Mouse (Mus musculus) hindbrain, embryonic 16.5 days (tissue): ENCODE measurements at regions not wholly inside any gene's neighbourhood (a gene's known extent, or its start where the extent isn't known, plus 50 kb on each side); places are given as distances from the start of the nearest gene placed in this dataset.

Experiments
- ATAC-seq: fragments of 200-750 bp; cut with Nextera tagmentation; 2 replicates; pipeline ENCODE4 v1.8.0; 2017; ENCODE audit warnings: moderate TSS enrichment, moderate library complexity
- H3K27ac ChIP-seq: fragments of 300-500 bp; sonication (generic); 2 replicates; pipeline ENCODE4 v1.5.1; 2014; ENCODE audit warnings: low read depth, mild to moderate bottlenecking, control low read depth, low read length, moderate library complexity
- H3K27me3 ChIP-seq: fragments of 300-500 bp; sonication (generic); replicated peaks from 2 replicates; pipeline ENCODE4 v1.6.1; 2014; ENCODE audit warnings: low read length; ENCODE audit not compliant: control insufficient read depth, insufficient read depth
- H3K36me3 ChIP-seq: fragments of 300-500 bp; sonication (generic); 2 replicates; pipeline ENCODE4 v1.6.1; 2014; ENCODE audit warnings: mild to moderate bottlenecking, low read length, moderate library complexity, mixed read lengths; ENCODE audit not compliant: control insufficient read depth, insufficient read depth
- H3K4me1 ChIP-seq: fragments of 300-500 bp; sonication (generic); 2 replicates; pipeline ENCODE4 v1.6.1; 2014; ENCODE audit warnings: low read depth, low read length; ENCODE audit not compliant: control insufficient read depth, insufficient read depth
- H3K4me2 ChIP-seq: fragments of 300-500 bp; sonication (generic); 2 replicates; pipeline ENCODE4 v1.6.1; 2014; ENCODE audit warnings: mild to moderate bottlenecking, low read length, control low read depth, moderate library complexity
- H3K4me3 ChIP-seq: fragments of 300-500 bp; sonication (generic); 2 replicates; pipeline ENCODE4 v1.5.1; 2014; ENCODE audit warnings: mild to moderate bottlenecking, low read length, control low read depth, moderate library complexity
- H3K9ac ChIP-seq: fragments of 300-500 bp; sonication (generic); 2 replicates; pipeline ENCODE4 v1.6.1; 2014; ENCODE audit warnings: low read depth, mild to moderate bottlenecking, control low read depth, low read length, moderate library complexity
- H3K9me3 ChIP-seq: fragments of 300-500 bp; sonication (generic); 2 replicates; pipeline ENCODE4 v1.6.1; 2014; ENCODE audit warnings: mild to moderate bottlenecking, low read length, moderate library complexity; ENCODE audit not compliant: control insufficient read depth
- WGBS: fragments of 180-500 bp; shearing (Covaris S2); extraction: QIAGEN DNeasy Blood & Tissue Kit; methylation state at CpG from one replicate; pipeline ENCODE4 v1.1.7; 2014; 5-methylcytosine and 5-hydroxymethylcytosine counted together

DNA sequence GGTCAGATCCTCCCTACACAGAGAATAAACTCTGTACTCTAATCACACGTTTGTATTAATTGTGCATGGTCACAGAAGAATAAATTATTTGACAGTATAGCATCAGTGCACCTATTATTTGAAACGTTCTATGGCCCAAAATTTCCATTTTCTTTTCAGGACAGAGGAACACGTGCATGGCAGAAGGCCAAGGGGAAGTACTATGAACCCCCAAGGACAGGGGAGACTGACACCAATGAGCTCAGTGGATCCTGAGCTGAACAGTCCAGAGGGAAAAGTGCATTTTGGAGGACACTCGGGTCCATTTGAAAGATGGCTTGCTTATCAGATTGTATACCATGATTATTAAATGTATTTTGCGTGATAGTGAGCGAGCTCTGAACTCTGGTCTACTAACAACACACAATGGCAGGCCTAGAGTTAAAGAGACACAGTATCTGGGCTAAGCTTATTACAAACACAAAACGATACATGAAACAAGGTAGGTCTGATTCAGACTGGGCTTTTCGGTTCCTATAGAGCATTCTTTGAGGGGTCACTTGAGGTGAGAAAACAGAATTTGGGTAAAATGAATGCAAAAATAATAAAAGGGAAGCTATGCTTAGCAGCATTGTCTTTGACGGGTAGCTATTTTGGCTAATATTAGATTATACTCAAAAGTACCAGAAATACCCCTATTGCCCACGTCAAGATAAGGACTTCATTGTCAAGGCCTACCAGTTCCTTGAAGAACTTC, 1431.7 kb downstream of the Slc22a22 start:
- H3K4me2 ChIP-seq = no peak overlapping the region
- H3K4me1 ChIP-seq = no peaks in the 10 kb centered on the region
- H3K9ac ChIP-seq = no peak overlapping the region
- WGBS = 85% methylated on average over 10 of the region's 10 CpGs
- no peaks in the 10 kb centered on the region for H3K27me3 ChIP-seq
- no peak overlapping the region for H3K4me3 ChIP-seq
- H3K36me3 ChIP-seq = no peaks in the 10 kb centered on the region
- H3K9me3 ChIP-seq = no peaks in the 10 kb centered on the region
- H3K27ac ChIP-seq = no peak overlapping the region
- ATAC-seq = no peak

DNA sequence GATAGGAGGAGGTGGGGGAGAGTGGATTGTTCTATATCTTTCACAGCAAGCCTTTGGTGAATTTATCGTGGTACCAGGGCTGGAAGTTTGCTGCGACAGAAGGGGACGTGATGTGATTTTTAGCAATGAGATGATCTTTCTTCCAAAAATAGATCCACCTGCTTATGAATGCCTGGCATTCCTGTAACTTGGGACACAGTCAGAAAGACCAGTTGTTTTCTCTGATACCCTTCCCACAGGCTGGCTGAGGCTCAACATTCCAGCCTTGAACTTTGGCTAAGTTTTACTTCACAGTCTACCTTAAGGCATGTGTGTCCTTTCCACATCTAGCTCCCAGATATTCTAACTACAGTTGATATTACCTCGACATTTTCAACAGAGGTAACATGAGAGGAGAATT, 1434.1 kb downstream of the Slc22a22 start:
- Histone ChIP-seq H3K4me1 (no peaks in the 10 kb centered on the region), H3K27ac (no peak overlapping the region), H3K9ac (no peak overlapping the region), H3K36me3 (no peaks in the 10 kb centered on the region), H3K4me3 (no peak overlapping the region), H3K27me3 (no peaks in the 10 kb centered on the region), H3K4me2 (no peak overlapping the region), H3K9me3 (no peaks in the 10 kb centered on the region)
- WGBS = 81% methylated on average over 4 of the region's 4 CpGs
- ATAC-seq = no peak

DNA sequence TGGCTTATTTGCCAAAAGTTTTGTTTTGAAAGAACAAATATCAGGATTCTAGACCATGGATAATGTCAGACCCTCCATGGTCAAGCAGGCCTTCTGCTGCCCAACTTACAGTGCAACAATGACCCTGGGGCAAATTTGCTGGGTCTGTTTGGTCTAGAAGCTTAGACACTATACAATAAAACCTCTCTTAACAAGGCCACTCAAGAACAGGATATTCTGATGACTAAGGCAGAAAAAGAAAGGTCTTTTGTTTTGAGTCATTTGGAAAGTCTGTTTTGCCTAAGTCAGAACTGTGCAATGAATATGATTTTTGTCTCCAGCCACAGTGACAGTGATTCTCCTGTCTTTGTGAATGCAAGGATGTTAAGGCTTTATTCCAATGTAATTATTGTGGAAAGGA, 1435.0 kb downstream of the Slc22a22 start:
- H3K27ac ChIP-seq = no peak overlapping the region
- H3K4me3 ChIP-seq = no peak overlapping the region
- no peak overlapping the region for H3K4me2 ChIP-seq
- H3K9ac ChIP-seq = no peak overlapping the region
- H3K27me3 ChIP-seq = no peaks in the 10 kb centered on the region
- no peak for ATAC-seq
- no peaks in the 10 kb centered on the region for H3K9me3 ChIP-seq
- no peaks in the 10 kb centered on the region for H3K36me3 ChIP-seq
- no peaks in the 10 kb centered on the region for H3K4me1 ChIP-seq

DNA sequence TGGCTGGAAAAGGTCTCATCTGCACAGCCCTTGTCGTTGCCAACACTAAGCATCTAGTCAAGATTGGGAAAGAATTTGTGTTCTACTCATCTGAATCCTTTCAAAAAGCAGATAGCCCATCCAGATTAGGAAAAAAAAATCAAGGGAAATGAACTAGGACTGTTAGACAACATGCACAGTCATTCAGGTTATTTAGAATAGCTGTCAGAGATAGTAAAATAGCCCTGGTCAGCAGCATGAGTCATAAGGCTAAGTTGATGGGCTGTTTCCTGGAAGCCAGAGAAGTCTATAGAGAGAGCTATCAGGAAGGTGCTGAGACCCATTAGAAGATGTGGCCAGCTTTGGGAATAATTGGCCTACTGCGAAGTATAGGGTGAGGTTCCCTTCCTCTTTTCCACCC, 1447.4 kb downstream of the Slc22a22 start:
- H3K9ac ChIP-seq = no peak overlapping the region
- no peak overlapping the region for H3K4me3 ChIP-seq
- no peak for ATAC-seq
- H3K36me3 ChIP-seq = no peaks in the 10 kb centered on the region
- H3K27ac ChIP-seq = no peak overlapping the region
- WGBS = 92% methylated on average over 2 of the region's 2 CpGs
- no peaks in the 10 kb centered on the region for H3K27me3 ChIP-seq
- peaks cover 2% of the 10 kb centered on the region; the same call in 1 of the 2 replicates for H3K9me3 ChIP-seq
- no peak overlapping the region for H3K4me2 ChIP-seq
- no peaks in the 10 kb centered on the region for H3K4me1 ChIP-seq

DNA sequence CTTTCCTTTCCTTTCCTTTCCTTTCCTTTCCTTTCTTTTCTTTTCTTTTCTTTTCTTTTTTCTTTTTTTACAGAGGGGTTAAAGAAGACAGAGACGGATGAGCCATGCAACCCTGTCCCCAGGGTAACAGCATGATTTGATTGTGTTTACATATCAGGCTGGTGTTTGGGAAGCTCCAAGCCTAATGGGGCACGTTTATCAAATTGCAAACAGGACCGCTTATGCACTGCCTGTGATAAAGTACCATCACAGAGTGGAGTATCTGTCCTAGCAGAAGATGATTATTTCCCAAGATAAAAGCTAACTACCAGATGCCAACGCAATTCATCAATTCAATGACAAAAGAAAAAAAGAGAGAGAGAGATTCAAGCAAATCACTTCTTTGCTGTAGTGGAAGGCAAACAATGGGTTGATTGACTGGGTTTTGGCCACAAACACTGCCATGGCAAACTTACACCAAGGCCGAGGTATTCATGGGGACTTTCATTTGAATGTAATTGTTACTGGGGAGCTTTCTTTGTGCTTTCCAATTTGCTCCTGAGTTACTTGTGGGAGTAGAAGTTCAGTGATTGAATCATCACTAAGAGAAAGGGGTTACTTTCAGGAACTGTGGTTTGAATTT, 1450.1 kb downstream of the Slc22a22 start:
- H3K9ac ChIP-seq = no peak overlapping the region
- H3K27ac ChIP-seq = no peak overlapping the region
- peak; percentile 69 for ATAC-seq
- no peak overlapping the region for H3K4me2 ChIP-seq
- 6% methylated on average over 5 of the region's 5 CpGs for WGBS
- no peak overlapping the region for H3K4me3 ChIP-seq
- H3K36me3 ChIP-seq = no peaks in the 10 kb centered on the region
- no peaks in the 10 kb centered on the region for H3K4me1 ChIP-seq
- H3K9me3 ChIP-seq = no peaks in the 10 kb centered on the region
- H3K27me3 ChIP-seq = no peaks in the 10 kb centered on the region

DNA sequence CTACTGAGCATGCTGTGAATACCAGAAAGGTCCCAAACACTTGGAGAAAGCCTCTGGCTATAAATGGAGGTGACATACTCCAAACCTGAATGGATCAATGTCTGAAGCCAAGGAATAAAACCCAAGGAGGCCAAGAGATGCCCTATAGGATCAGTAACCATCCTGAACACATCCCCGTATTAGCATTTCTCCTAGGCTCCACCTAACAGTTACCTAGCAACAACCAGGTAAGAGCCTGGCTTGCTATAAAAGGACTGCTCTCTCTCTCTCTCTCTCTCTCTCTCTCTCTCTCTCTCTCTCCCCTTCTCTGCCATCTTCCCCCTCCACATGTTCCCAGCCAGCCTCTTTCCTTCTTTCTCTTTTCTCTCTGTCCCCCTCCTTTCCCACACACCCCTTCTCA, 1452.7 kb downstream of the Slc22a22 start:
- Histone ChIP-seq H3K36me3 (no peaks in the 10 kb centered on the region), H3K27me3 (no peaks in the 10 kb centered on the region), H3K9me3 (no peaks in the 10 kb centered on the region), H3K27ac (no peak overlapping the region), H3K4me3 (no peak overlapping the region), H3K4me1 (no peaks in the 10 kb centered on the region), H3K9ac (no peak overlapping the region), H3K4me2 (no peak overlapping the region)
- peak; percentile 61; the same call in 1 of the 2 replicates for ATAC-seq
- WGBS = 78% methylated on average over 1 of the region's 1 CpGs

DNA sequence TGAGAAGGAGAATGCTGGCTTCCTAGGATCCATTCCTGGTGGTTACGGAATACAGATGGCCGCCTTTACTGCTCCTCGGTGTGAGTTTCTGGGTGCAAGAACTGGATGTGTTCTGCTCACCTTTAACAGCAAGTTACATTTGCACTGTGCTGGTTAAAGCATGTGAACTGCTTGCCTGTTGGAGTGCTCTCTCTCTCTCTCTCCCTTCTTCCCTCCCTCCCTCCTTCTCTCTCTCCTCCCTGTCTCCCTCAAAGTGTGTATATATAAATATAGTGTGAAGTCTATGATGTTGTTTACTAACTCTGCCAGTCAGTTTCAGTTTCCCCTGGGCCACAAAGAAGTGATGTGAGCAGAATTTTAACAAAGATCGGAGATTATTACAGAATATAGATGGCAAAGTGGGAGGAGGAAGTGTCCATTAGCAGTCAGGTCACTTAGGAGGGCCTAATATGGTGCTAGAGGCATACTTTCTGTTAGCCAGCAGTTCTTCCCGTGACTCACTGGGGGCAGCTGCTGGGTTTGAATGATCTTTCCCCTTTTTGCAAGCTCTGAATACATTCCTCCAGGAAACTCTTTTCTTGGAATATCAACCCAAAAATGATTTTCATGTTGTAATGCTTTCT, 1453.5 kb downstream of the Slc22a22 start:
- Histone ChIP-seq H3K4me1 (no peaks in the 10 kb centered on the region), H3K4me3 (no peak overlapping the region), H3K36me3 (no peaks in the 10 kb centered on the region), H3K4me2 (no peak overlapping the region), H3K27me3 (no peaks in the 10 kb centered on the region), H3K9me3 (no peaks in the 10 kb centered on the region), H3K9ac (no peak overlapping the region), H3K27ac (no peak overlapping the region)
- peak; percentile 51 for ATAC-seq
- 84% methylated on average over 5 of the region's 5 CpGs for WGBS

GRCm38 (mm10) chr15:56022315-56022714, 1455.1 kb downstream of the Slc22a22 start:
- Histone ChIP-seq H3K4me2 (no peak overlapping the region), H3K9me3 (no peaks in the 10 kb centered on the region), H3K4me1 (no peaks in the 10 kb centered on the region), H3K9ac (no peak overlapping the region), H3K36me3 (no peaks in the 10 kb centered on the region), H3K27me3 (no peaks in the 10 kb centered on the region), H3K27ac (no peak overlapping the region), H3K4me3 (no peak overlapping the region)
- 93% methylated on average over 4 of the region's 4 CpGs for WGBS
- ATAC-seq = no peak

GRCm38 (mm10) chr15:56018141-56018540, 1459.3 kb downstream of the Slc22a22 start:
- Histone ChIP-seq H3K36me3 (no peaks in the 10 kb centered on the region), H3K9me3 (no peaks in the 10 kb centered on the region), H3K4me3 (no peak overlapping the region), H3K27me3 (no peaks in the 10 kb centered on the region), H3K4me1 (no peaks in the 10 kb centered on the region), H3K9ac (no peak overlapping the region), H3K27ac (no peak overlapping the region), H3K4me2 (no peak overlapping the region)
- WGBS = 76% methylated on average over 1 of the region's 1 CpGs
- no peak for ATAC-seq
